Mouse (Mus musculus) frontal cortex, postnatal 36 days (tissue): ENCODE results near the gene Doc2g.

ENCODE experiments used
- DNase-seq, 2 experiments: peaks; one replicate each; pipeline ENCODE4 v3.0.0; 2022; ENCODE audit warnings: low spot score in 2 of 2

The Doc2g gene

GRCm38 (mm10) chr19:4052516-4053030 lies 49.5 kb downstream of the Doc2g start:
- DNase-seq = no peak

GRCm38 (mm10) chr19:4054613-4055012 lies 51.5 kb downstream of the Doc2g start:
- no peak for DNase-seq

- no peak for DNase-seq
Observed at GRCm38 (mm10) chr19:4055216-4055946, 52.3 kb downstream of the Doc2g start.

GRCm38 (mm10) chr19:4055947-4056693 lies 53.0 kb downstream of the Doc2g start:
- DNase-seq = no peak
